Mouse (Mus musculus) layer of hippocampus, adult 8-10 months (tissue): ENCODE measurements at regions not wholly inside any gene's neighbourhood (a gene's known extent, or its start where the extent isn't known, plus 50 kb on each side); places are given as distances from the start of the nearest gene placed in this dataset.
"Not testable (repeated sequence)": the region's sequence is repeated elsewhere in the genome, so short reads cannot be mapped to it uniquely, and the experiment has no call there.

Source experiments
- DNase-seq, 2 experiments: peaks; one replicate each; pipeline ENCODE4 v3.0.0; 2022; ENCODE audit warnings: low spot score in 2 of 2

DNA sequence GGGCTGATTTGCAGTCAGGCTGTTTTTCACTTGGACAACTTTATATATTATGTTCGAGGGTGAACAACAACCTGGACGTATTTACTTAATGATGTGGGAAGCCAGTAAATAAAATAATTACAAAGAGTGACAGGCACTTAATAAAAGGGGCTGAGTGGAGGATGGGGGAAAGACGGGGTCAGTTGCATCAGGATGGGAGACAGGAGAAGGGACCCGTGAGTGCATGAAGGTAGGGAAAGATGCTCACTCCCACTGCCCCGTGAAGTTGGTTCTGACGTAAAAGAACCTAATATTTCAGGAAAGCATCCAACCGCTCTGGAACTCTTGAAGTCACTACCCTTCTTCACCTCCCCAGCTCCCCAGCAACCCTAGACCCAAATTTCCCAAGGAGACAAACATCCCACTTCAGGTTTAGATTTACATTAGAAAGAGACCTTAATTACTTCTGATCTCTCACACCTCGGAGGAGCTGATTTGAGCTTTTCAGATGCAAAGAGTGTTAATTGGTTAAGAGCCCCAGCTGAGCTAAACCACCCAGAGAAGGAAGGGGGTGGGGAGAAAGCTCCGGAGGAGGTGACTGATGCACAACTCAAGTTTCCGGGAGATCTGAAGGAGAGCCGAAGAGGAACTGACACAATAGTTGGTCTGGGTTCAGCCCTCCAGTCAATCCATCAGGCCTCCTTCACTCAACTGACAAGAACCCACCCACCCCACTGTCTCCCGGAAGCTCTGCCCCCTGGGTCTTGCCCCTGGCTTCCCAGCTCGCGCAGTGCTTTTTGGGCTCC lies 121.9 kb upstream of the Shb start:
- DNase-seq = no peak

DNA sequence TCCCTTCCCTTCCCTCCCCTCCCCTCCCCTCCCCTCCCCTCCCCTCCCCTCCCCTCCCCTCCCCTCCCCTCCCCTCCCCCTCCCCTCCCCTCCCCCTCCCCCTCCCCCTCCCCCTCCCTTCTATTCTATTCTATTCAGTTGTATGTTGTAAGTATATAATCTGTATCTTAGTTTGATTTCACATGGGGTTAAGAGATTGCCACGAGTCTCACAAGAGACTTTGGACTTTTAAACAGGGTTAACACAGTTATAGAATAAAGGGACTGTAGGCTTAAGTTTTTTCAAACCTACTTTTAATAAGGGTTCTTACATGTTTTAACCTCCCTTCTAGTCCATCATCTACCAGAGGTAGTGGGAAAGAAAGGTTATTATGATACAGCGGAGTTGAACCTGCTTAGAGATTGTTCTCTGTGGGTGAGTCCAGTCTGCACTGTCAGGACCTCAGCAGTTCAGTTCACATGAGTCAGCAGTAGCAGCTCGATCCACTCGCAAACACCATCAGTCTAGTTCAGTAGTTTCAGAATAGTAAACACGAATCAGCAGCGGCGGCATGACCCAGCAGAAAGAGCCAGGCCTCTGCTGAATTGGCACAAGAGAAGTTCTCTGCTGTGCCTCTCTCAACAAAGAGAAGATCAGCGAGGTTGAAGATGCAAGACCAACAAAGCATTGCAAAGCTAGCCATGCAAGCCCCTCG lies 116.8 kb upstream of the Shb start:
- no peak for DNase-seq

DNA sequence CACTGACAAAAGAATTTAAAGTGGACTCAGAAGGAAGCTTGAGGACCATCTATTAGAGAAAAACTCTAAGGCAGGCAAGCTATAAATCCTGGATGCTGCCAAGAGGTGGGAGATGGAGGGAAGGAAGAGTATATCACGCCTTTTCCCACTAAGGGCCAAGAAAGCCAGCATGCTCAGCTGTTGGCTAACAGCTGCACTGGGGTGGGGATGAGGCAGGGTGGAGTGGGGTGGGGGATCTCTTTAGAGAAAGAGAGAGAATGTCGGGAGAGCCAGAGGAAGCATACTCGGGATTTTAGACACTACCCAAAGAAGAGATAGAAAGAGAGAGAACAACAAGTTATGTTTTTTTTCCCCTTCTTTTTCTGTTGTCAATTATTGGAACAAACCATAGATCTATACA lies 115.2 kb upstream of the Shb start:
- DNase-seq = no peak

DNA sequence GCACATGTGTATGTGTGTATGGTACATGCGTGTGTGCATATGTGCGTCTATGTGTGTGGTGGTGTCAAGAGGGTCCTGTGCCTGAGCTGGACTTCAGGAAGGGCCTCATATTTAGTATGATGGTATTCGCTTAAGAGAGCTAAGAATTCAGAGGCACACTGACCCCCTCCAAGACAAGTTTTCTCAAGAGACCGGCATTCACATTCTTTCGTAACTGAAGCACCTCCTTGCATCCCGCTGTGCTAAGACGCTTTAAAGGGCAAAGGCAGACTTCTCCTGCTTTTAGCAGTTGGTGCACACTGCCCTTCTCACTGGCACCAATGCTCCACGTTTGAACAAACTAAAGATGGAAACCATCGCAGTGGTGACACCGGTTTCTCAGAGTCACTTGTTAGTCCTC lies 110.3 kb upstream of the Shb start:
- DNase-seq = no peak

DNA sequence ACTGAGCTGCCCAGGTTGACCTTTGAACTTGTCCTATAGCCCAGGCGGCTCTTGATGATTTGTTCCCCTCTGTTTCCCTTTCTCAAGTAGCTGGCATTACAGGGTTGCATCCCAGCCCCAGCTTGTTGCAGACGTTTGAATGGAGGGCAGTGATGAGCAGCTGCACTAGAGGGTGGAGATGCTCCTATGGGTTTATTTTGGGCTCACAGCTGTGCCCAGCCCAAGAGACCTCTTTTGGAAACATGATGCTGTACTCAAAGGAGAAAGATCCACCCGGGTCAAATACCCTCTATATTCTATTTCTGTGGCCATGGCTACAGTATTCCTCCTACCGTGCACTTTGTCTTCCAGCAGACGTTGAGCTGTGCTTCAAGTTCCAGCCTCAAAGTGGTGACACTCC lies 109.0 kb upstream of the Shb start:
- DNase-seq = no peak

DNA sequence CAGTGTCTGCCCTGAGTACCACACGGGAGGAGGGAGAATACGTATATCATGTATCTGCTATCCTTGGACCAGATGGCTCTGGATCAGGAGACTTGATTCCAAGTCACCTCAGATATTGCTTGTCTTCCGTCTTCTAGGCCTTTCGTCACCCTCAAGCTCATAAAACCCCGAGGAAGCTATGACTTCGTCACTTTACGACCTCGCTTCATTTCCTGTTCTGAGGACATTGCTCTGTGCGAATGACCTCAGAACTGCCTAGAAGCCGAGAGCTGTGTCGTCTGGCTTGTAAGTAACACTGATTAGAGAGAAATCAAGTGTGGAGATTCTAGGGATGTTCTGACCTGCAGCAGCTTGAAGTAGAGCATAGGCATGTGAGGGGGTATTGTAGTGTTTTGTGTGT lies 108.4 kb upstream of the Shb start:
- no peak for DNase-seq

DNA sequence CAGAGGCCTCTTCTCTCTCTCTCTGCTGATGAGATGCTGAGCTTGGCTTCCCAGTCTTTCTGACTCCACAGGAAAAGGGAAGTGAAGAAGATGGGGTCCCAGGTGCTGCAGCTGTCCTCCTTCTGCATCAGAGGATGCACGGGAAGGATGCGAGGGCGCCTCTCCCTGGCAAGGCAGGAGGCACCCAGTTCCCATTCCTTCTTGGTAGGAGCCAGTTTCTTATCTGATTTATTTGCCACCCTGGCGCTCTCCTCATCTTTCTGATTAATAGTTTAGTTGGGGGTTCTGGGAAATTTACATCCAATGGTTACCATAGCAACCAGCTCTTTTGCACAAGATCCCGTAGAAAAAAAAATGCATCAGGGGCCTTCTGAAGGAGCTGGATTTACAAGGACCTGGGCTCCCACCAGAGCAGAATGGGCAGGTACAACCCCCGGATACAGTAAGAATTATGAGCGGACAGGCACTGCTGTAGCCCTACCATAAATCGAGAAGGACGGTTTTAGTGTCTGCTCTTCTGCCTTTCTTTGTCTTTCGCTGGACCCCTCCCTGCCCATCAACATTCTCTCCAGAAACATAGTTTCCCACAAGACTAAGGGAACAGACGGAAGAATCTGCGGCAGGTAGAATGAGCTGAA lies 107.2 kb upstream of the Shb start:
- peak in 1 of 2 experiments; percentile 15 for DNase-seq

DNA sequence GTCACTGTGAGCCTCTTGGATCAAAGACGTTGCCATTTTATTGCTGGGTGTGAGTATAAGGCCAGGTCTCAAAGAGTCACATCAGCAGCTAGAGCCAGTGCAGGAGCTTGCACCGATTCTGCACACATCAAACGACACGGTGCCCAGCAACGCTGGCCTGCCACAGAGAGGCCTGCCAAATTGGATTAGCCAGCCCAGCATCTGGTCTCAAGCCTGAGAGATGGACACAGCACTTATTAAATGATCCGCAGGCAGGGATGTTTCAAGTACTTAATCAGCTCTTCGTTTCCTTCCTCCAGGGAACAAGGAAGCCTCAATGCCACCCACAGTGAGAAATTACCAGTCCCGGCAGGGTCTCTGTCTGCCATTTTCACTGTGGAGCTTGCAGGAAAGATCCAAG lies 106.1 kb upstream of the Shb start:
- no peak for DNase-seq

DNA sequence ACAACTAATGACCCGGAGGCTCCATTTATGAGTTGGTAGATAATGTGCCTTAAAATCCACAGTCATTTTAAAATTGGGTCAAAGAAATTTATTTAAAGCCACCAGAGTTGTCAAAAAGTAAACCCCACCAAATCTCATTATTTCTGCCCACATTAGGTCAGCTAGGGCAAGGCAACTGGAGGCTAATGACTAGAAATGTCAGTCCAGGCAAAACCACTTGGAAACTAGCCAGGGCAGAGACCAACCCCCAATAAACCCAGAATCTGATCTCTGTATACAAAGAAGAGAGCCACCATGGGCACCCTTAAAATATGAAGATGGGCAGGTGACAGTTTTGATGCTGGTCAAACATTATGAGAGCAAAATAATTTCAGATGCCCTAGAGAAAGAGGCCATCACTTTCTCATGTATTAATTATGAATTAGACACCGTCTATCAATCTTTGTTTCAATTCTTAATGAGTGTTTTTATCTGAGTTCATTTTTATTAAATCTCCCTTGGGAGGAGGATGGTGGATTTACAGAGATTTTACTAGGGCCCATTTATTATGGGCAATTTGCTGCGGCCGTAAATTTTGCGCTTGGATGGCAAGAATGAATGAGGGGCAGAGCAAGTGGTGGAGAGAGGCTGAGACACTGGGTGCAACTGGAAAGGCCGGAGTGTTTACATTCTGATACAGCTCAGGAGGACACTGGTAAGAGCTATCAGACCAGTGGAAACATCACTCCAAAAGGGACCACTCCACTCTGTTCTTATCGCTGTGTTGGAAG lies 99.2 kb upstream of the Shb start:
- DNase-seq = no peak

DNA sequence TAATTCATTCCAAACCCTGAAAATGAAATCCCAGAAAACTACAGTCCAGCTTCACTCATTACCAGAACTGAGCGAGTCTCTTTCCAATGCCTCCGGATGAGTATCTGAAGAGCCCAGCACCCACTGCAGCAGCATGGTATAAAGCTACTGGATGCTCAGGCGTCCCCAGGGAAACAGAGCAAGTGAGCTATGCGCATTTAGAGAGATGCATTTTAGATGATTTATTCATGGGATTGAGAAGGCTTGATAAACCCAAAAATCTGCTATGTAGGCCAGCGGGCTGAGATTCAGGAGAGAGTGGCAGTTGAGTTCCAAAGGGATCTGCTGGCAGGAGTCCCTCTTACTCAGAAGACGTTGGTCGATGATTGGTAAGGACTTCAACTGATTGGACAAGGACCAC lies 93.4 kb upstream of the Shb start:
- DNase-seq = no peak

DNA sequence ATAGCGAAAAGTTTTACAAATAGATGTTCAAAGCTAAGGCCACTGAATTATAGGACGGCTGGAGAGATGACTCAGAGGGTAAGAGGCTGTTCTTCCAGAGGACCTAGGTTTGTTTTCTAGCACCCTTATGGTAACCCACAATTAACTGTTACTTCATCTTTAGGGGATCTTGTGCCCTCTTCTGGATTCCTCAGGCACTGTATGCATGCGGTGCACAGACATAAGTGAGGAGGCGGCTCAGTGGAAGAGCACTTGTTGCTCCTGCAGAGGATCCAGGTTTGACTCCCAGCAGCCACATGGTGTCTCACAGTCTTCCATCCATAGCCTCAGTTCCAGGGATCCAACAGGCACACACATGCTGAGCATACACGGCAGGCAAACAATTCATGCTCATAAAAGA lies 89.7 kb upstream of the Shb start:
- DNase-seq = no peak

DNA sequence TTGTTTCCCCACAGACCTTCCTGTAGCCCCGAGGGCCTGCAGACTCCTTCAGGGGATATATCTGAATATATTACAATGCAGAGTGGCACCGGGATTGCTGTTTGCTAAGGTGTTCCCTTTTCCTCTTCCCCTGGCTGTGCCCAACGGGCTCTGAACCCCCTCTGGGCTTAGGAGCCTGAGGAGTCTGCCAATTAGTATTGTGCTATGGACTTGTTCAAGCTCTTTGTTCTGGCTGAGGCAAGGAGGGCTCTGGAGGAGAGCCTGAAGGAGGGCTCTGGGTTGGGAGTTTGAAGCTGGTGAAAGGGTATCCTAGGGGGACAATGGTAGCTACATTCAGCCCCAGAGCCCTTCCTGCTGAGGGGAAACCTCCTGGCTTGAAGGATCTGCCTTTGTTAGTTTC lies 84.9 kb upstream of the Shb start:
- DNase-seq = no peak

DNA sequence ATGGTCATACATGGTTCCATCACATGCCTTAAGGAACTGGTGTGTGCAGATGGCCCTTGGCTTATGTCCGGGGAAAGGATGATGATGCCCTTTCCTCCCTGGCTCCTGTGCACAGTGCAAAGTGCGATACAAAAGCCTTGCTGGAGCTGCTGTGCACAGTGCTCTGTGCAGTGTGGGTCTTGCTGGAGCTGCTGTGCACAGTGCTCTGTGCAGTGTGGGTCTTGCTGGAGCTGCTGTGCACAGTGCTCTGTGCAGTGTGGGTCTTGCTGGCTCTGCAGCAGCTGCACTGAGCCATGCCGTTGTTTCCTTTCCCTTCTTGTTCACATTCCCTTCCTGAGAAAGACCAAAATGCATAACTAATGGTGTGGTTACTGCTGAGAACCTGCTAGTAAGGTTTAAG lies 81.2 kb upstream of the Shb start:
- not testable (repeated sequence) for DNase-seq

DNA sequence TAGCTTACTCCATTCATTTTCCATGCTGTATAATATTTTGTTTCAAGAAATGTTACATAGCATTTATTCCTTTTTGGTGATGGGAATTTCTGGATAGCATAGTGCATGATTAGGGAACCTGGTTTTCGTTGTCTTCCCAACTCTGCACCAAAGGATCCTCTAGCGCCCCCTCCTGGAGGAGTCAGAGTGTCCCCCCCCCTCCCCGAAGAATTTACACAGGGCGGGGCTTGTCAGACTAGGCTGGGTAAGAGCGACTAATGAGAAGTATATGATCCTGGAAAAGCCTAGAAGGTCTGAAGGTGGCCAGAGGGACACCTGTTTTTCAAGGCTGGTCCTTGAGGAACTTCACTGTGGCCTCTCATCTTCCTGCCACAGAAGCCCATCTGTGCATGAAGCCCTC lies 79.9 kb upstream of the Shb start:
- DNase-seq = no peak

DNA sequence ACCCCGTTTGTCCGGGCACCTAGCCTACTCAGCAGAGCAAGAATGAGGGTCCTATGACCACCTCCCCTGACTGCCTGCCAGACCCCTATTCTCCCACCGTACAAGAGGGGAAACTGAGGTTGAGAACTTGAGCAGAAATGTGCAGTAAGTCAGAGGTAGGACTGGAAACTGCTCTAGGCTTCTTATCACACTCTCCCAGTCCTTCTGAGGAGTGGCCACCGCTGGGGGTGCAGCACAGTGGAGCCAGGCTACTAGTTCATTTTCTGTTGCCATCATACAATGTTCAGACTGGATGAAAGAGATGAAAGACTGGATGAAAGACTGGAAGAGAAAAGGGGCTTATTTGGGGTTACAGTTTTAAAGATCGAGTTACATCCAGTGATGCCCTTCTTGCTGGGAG lies 78.7 kb upstream of the Shb start:
- no peak for DNase-seq

DNA sequence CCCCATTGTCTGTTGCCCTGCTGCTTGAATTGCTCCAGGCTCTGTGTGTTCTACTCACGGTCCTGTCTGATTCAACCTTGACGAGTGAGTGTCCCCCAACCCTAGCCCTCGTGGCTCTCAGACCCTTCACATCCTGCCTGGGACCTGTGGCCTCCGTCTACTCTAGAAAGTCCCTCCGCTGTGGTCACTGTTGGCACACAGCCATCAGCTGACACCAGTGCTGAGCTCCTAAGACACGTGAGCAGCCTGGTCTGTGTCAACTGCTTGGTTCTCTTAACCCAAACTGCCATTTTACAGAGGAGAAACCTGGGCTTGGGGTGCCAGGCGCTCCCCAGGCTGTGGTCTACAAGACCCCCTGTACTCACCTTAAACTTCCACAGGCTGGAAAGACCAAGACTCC lies 74.3 kb upstream of the Shb start:
- no peak for DNase-seq

DNA sequence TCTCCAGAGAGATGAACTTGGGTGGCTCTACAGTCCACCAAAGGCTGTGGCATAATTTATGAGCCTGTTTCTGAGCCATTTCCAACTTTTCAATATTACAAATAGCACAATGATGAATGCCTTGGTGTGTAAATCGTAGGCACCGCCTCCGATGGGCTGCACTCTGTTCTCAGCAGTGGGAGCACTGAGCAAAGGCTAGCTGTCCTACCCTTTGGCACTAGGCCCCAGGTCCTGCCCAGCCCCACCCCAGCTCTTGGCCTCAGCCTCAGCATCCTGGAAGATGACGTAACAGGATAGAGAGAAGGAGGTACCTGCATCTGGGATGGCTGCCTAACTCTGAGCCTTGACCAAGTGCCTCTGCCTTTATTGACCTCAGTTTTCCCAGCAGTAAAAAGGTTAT lies 73.4 kb upstream of the Shb start:
- DNase-seq = no peak

DNA sequence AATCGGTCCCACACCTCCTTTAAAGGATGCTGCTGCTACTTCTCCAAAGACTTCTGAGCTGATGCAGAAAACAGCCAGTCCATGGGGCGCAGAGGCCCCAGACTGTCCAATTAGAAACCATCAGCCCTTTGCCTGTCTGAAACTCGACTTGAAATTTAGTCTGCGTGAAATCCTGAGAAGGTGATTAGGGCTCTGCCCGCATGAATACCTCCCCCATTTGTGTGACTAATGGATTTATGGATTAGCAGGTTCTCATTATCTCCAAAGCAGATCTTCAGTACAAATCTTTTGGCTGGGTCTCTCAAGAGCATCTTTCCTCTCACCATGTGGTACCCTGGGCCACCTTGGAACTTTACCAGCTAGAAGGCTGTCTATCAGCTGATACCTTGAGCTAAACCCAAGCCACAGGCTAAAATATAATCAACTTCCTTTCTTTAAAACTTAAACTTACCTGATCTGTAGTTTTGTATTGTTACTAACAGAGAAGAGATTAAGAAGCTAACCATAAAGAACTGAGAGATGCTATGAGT lies 72.1 kb upstream of the Shb start:
- no peak for DNase-seq

DNA sequence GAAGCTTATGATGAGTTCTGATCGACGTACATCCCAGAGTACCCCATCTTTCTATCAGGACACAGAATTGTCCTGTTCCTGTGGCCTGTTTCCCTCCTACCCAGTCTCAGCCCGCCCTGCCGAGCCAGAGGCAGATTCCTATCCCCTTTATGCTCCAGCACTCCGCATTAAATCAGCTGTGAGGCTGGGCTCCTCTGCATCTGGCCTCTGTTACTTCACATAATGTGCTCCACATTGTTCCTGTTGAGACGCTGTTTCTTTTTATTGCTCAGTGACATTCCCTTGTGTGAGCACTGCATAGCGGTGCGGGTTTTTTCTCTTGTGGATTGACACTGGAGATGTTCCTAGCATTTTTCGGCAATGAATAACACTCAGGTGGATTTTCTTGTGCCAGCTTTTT lies 68.2 kb upstream of the Shb start:
- DNase-seq = no peak

DNA sequence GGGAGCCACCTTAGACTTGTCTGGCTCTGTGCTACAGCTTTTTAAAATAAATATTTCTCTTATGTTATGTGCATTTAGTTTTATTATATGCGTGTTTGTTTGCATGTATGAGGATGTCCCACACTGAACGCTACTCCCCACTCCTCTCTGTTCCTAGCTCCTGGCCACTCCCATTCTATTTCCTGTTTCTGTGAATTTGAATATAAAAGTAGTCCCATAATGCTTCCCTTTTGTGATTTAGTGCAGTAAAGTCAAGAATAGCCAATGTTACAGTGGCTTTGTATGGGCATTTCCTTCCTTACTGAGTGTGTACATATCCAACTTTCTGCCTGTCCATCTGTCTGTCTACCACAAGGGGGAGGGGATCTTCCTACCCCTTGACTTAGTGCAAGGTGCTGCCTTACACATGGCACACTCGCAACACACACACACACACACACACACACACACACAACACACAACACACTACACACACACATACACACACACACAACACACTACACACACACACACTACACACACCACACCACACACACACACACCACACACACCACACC lies 61.2 kb upstream of the Shb start:
- DNase-seq = no peak

DNA sequence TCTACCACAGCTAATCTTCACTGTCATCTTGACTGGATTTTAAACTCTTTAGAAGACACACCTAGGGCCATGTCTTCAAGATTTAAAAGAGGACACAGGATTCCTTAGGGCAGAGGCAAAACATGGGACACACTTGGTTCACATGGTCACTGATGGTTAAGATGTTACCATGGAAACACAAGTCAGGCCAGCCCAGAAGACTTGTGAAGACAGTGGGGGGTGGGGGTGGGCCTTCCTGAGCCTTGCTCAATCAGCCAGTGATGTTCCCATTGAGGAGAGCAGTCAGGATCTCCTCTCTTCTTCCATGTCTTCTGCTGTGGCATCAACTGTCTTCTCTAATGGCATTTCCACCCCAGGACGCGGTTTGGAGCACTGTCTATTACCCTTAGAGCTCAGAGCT lies 60.5 kb upstream of the Shb start:
- DNase-seq = no peak
